Mouse (Mus musculus): ENCODE measurements at regions not wholly inside any gene's neighbourhood (a gene's known extent, or its start where the extent isn't known, plus 50 kb on each side); places are given as distances from the start of the nearest gene placed in this dataset.
"Not testable (repeated sequence)": the region's sequence is repeated elsewhere in the genome, so short reads cannot be mapped to it uniquely, and the experiment has no call there.

GRCm38 (mm10) chr10:53482919-53483318 lies 103.2 kb upstream of the Cep85l start:
- DNase-seq (ENCODE audit: low spot score), result no peak

GRCm38 (mm10) chr10:53470200-53470599 lies 90.5 kb upstream of the Cep85l start:
- no peak for DNase-seq (ENCODE audit: low spot score)

GRCm38 (mm10) chr10:53469611-53470010 lies 89.9 kb upstream of the Cep85l start:
- no peak for DNase-seq (ENCODE audit: low spot score)

- no peak for DNase-seq (ENCODE audit: low spot score)
Measured at GRCm38 (mm10) chr10:53468293-53468545, 88.5 kb upstream of the Cep85l start.

GRCm38 (mm10) chr10:53467472-53468292 lies 87.9 kb upstream of the Cep85l start:
- no peak for DNase-seq (ENCODE audit: low spot score)

GRCm38 (mm10) chr10:53466851-53467250 lies 87.1 kb upstream of the Cep85l start:
- no peak for DNase-seq (ENCODE audit: low spot score)

- DNase-seq (ENCODE audit: low spot score), result no peak
Measured at GRCm38 (mm10) chr10:53466261-53466660, 86.5 kb upstream of the Cep85l start.

- peak; percentile 6 for DNase-seq (ENCODE audit: low spot score)
Measured at GRCm38 (mm10) chr10:53464581-53464980, 84.8 kb upstream of the Cep85l start.

GRCm38 (mm10) chr10:53464006-53464405 lies 84.3 kb upstream of the Cep85l start:
- peak; percentile 17 for DNase-seq (ENCODE audit: low spot score)

GRCm38 (mm10) chr10:53463471-53463870 lies 83.7 kb upstream of the Cep85l start:
- no peak for DNase-seq (ENCODE audit: low spot score)

GRCm38 (mm10) chr10:53462449-53463308 lies 82.9 kb upstream of the Cep85l start:
- peak; percentile 41 for DNase-seq (ENCODE audit: low spot score)

GRCm38 (mm10) chr10:53461070-53461781 lies 81.5 kb upstream of the Cep85l start:
- DNase-seq (ENCODE audit: low spot score), result peak; percentile 34

- DNase-seq (ENCODE audit: low spot score), result not testable (repeated sequence)
Measured at GRCm38 (mm10) chr10:53459706-53460105, 80.0 kb upstream of the Cep85l start.

GRCm38 (mm10) chr10:53456027-53456713 lies 76.4 kb upstream of the Cep85l start:
- DNase-seq (ENCODE audit: low spot score), result no peak

- no peak for DNase-seq (ENCODE audit: low spot score)
Measured at GRCm38 (mm10) chr10:53444789-53445188, 65.0 kb upstream of the Cep85l start.

- no peak for DNase-seq (ENCODE audit: low spot score)
Measured at GRCm38 (mm10) chr10:53443443-53443842, 63.7 kb upstream of the Cep85l start.

GRCm38 (mm10) chr10:53442912-53443311 lies 63.2 kb upstream of the Cep85l start:
- DNase-seq (ENCODE audit: low spot score), result no peak

- DNase-seq (ENCODE audit: low spot score), result no peak
Measured at GRCm38 (mm10) chr10:53440251-53440650, 60.5 kb upstream of the Cep85l start.

GRCm38 (mm10) chr10:53438388-53438787 lies 58.6 kb upstream of the Cep85l start:
- DNase-seq (ENCODE audit: low spot score), result no peak

- DNase-seq (ENCODE audit: low spot score), result no peak
Measured at GRCm38 (mm10) chr10:53437724-53438123, 58.0 kb upstream of the Cep85l start.

GRCm38 (mm10) chr10:53436023-53436475 lies 56.3 kb upstream of the Cep85l start:
- DNase-seq (ENCODE audit: low spot score), result no peak

Measured in embryo, embryonic 10.5 days (tissue).